Mouse (Mus musculus): ENCODE measurements at regions not wholly inside any gene's neighbourhood (a gene's known extent, or its start where the extent isn't known, plus 50 kb on each side); places are given as distances from the start of the nearest gene placed in this dataset.

DNA sequence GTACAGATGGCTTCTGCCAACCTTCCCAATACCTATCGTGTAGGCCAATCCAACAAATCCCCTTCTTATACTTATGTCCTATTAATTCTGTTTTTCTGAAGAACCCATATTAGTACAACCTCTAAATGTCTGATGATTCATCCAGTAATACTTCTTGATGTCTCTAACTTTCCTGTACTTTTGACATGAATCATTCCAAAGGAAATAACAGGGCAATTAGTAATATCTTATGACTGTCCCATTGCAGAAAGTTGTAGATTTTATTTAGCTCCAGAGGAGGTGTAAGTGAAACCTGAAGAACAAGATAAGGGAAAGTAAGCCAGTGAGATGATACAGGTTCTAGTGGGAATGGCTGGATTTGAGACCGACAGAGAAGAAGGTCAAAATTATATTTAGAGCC, 337.6 kb upstream of the Zeb2 start:
- Histone ChIP-seq H3K27me3 (no peaks in the 10 kb centered on the region), H3K27ac (replicated peaks) (no peak overlapping the region), H3K36me3 (replicated peaks) (no peaks in the 10 kb centered on the region), H3K4me3 (replicated peaks) (no peak overlapping the region), H3K9ac (no peak overlapping the region), H3K9me3 (replicated peaks) (no peaks in the 10 kb centered on the region), H3K4me1 (replicated peaks) (no peaks in the 10 kb centered on the region), H3K4me2 (no peak overlapping the region)
- no peak for ATAC-seq (ENCODE audit: insufficient read depth)
- WGBS (ENCODE audit: insufficient replicate concordance) = 67% methylated on average over 2 of the region's 2 CpGs

GRCm38 (mm10) chr2:45439146-45439545, 322.0 kb upstream of the Zeb2 start:
- Histone ChIP-seq H3K4me2 (no peak overlapping the region), H3K27ac (replicated peaks) (no peak overlapping the region), H3K27me3 (no peaks in the 10 kb centered on the region), H3K9me3 (replicated peaks) (no peaks in the 10 kb centered on the region), H3K4me3 (replicated peaks) (no peak overlapping the region), H3K9ac (no peak overlapping the region), H3K36me3 (replicated peaks) (no peaks in the 10 kb centered on the region), H3K4me1 (replicated peaks) (peaks cover 7% of the 10 kb centered on the region; the same call in 1 of the 2 replicates)
- 70% methylated on average over 4 of the region's 4 CpGs for WGBS (ENCODE audit: insufficient replicate concordance)
- no peak for ATAC-seq (ENCODE audit: insufficient read depth)

DNA sequence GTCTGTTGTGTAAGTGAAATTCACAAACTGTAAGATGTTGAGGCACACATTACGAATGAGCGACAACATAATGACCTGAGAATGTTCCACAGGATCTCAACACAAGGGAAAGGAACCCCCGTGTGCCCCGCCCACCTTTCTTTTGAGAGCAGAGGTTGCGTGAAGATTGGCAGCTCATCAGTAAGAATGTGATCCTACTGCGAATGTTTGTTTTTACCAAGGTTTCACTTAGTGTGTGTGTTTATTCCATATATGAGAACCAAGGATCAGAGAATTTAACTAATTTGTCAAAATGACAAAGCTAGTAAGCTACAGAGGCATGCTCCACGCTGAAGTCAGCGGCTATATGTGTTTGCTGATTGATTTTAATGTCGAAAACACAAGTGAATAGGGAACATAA, 321.5 kb upstream of the Zeb2 start:
- no peak overlapping the region for H3K4me2 ChIP-seq
- H3K27ac ChIP-seq (replicated peaks) = no peak overlapping the region
- H3K4me1 ChIP-seq (replicated peaks) = peaks cover 9% of the 10 kb centered on the region; the same call in 1 of the 2 replicates
- no peak overlapping the region for H3K9ac ChIP-seq
- 71% methylated on average over 9 of the region's 9 CpGs for WGBS (ENCODE audit: insufficient replicate concordance)
- ATAC-seq (ENCODE audit: insufficient read depth) = no peak
- H3K9me3 ChIP-seq (replicated peaks) = no peaks in the 10 kb centered on the region
- H3K4me3 ChIP-seq (replicated peaks) = no peak overlapping the region
- no peaks in the 10 kb centered on the region for H3K27me3 ChIP-seq
- no peaks in the 10 kb centered on the region for H3K36me3 ChIP-seq (replicated peaks)

DNA sequence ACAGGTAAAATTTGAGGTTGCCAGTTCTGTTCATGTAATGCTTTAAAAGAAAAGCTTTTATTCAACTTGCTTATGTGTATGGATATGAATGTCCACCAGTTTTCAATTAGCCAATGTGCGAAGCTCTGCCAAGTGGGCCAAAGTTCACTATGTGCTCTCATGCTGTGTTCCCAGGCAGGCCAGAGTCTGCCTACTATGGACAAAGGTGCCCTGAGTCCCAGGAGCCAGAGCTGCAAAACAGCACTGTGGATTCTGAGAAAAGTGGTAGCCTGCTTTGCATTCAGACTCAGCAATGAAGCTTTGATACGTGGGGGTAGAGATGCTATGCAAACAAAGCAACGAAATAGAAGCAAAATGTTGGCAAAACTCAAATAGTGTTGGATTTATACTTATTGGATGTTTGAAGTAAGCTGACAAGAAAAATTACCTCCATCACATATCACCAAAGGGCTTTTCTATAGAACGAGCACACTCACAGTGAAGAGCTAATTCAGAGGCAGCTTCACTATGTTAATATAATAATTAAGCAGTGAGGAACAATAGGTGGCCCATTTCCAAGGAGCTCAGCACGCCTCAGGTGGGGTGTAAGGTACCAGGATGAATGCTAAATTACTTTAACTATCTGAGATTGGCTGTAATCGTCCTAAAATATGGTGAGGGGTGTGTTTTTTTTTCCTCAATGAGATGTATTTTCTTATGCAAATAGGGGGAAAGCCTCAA, 318.2 kb upstream of the Zeb2 start:
- Histone ChIP-seq H3K36me3 (replicated peaks) (no peaks in the 10 kb centered on the region), H3K27me3 (no peaks in the 10 kb centered on the region), H3K4me3 (replicated peaks) (no peak overlapping the region), H3K4me2 (no peak overlapping the region), H3K27ac (replicated peaks) (no peak overlapping the region), H3K9me3 (replicated peaks) (no peaks in the 10 kb centered on the region), H3K9ac (no peak overlapping the region), H3K4me1 (replicated peaks) (peaks cover 12% of the 10 kb centered on the region; the same call in 1 of the 2 replicates)
- no peak for ATAC-seq (ENCODE audit: insufficient read depth)
- WGBS (ENCODE audit: insufficient replicate concordance) = 67% methylated on average over 6 of the region's 6 CpGs

DNA sequence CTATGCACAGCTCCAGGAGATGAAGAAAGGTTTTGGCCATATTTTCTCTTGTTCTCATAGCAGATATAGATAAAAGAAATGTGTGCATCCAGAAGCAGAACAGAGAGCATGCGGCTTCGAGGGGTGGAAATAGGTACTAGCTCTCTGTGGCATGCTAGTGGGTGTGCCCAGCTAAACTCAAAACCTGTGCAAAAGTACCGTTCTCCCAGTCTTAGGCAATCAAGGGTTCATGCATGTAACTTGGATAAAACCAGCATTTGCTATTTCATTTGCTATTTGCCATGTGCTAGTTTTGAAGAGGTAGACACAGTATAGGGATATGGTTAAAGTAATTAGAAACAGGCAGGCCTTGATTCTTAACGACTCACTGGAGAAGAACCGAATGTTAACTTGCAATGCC, 317.6 kb upstream of the Zeb2 start:
- 42% methylated on average over 5 of the region's 5 CpGs for WGBS (ENCODE audit: insufficient replicate concordance)
- H3K27ac ChIP-seq (replicated peaks) = no peak overlapping the region
- no peak for ATAC-seq (ENCODE audit: insufficient read depth)

DNA sequence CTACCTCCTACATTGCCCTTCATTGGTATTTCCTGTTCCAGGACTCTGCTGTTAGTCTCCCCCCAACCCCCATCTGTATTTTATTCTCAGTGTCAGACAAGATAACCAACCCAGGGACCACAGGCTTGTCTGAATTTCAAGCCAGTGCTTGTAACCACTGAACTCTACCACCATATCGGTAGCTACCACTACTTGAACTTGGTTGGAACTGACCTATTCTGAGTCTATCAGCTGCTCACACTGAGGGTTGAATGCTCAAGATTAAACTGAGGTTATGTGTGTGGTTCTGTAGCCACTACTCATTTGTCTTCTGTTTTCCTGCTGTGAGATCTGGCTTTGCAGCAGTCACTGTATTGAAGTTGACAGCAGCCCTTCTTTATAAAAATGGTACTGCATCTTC, 317.0 kb upstream of the Zeb2 start:
- Histone ChIP-seq H3K27ac (replicated peaks) (no peak overlapping the region), H3K4me2 (no peak overlapping the region), H3K4me1 (replicated peaks) (peaks cover 12% of the 10 kb centered on the region; the same call in 1 of the 2 replicates), H3K9ac (no peak overlapping the region), H3K4me3 (replicated peaks) (no peak overlapping the region), H3K9me3 (replicated peaks) (no peaks in the 10 kb centered on the region), H3K27me3 (no peaks in the 10 kb centered on the region), H3K36me3 (replicated peaks) (no peaks in the 10 kb centered on the region)
- WGBS (ENCODE audit: insufficient replicate concordance) = 16% methylated on average over 1 of the region's 1 CpGs
- ATAC-seq (ENCODE audit: insufficient read depth) = peak; percentile 90

More for the DNA sequence above, 317.6 kb upstream of the Zeb2 start:
- H3K36me3 ChIP-seq (replicated peaks) = no peaks in the 10 kb centered on the region
- H3K4me1 ChIP-seq (replicated peaks) = peaks cover 12% of the 10 kb centered on the region; the same call in 1 of the 2 replicates
- no peak overlapping the region for H3K4me3 ChIP-seq (replicated peaks)
- H3K9ac ChIP-seq = no peak overlapping the region
- H3K4me2 ChIP-seq = no peak overlapping the region
- no peaks in the 10 kb centered on the region for H3K9me3 ChIP-seq (replicated peaks)
- H3K27me3 ChIP-seq = no peaks in the 10 kb centered on the region

GRCm38 (mm10) chr2:45431366-45431765, 314.2 kb upstream of the Zeb2 start:
- WGBS (ENCODE audit: insufficient replicate concordance) = 74% methylated on average over 4 of the region's 4 CpGs
- Histone ChIP-seq H3K4me3 (replicated peaks) (no peak overlapping the region), H3K36me3 (replicated peaks) (no peaks in the 10 kb centered on the region), H3K9ac (no peak overlapping the region), H3K4me1 (replicated peaks) (peaks cover 12% of the 10 kb centered on the region; the same call in 1 of the 2 replicates), H3K4me2 (no peak overlapping the region), H3K27ac (replicated peaks) (no peak overlapping the region), H3K9me3 (replicated peaks) (no peaks in the 10 kb centered on the region), H3K27me3 (no peaks in the 10 kb centered on the region)
- ATAC-seq (ENCODE audit: insufficient read depth) = no peak

GRCm38 (mm10) chr2:45421774-45422173, 304.6 kb upstream of the Zeb2 start:
- Histone ChIP-seq H3K36me3 (replicated peaks) (no peaks in the 10 kb centered on the region), H3K27me3 (no peaks in the 10 kb centered on the region), H3K9me3 (replicated peaks) (no peaks in the 10 kb centered on the region), H3K4me2 (no peak overlapping the region), H3K4me3 (replicated peaks) (no peak overlapping the region), H3K4me1 (replicated peaks) (no peaks in the 10 kb centered on the region), H3K27ac (replicated peaks) (no peak overlapping the region), H3K9ac (no peak overlapping the region)
- ATAC-seq (ENCODE audit: insufficient read depth) = no peak
- 79% methylated on average over 1 of the region's 1 CpGs for WGBS (ENCODE audit: insufficient replicate concordance)

GRCm38 (mm10) chr2:45408136-45408535, 290.9 kb upstream of the Zeb2 start:
- Histone ChIP-seq H3K9ac (no peak overlapping the region), H3K4me2 (no peak overlapping the region), H3K36me3 (replicated peaks) (no peaks in the 10 kb centered on the region), H3K27me3 (no peaks in the 10 kb centered on the region), H3K9me3 (replicated peaks) (no peaks in the 10 kb centered on the region), H3K27ac (replicated peaks) (no peak overlapping the region), H3K4me1 (replicated peaks) (peaks cover 5% of the 10 kb centered on the region), H3K4me3 (replicated peaks) (no peak overlapping the region)
- ATAC-seq (ENCODE audit: insufficient read depth) = no peak
- WGBS (ENCODE audit: insufficient replicate concordance) = 81% methylated on average over 8 of the region's 8 CpGs

GRCm38 (mm10) chr2:45389902-45390492, 272.8 kb upstream of the Zeb2 start:
- Histone ChIP-seq H3K9ac (no peak overlapping the region), H3K4me1 (replicated peaks) (no peaks in the 10 kb centered on the region), H3K27ac (replicated peaks) (no peak overlapping the region), H3K27me3 (no peaks in the 10 kb centered on the region), H3K9me3 (replicated peaks) (no peaks in the 10 kb centered on the region), H3K4me2 (no peak overlapping the region), H3K4me3 (replicated peaks) (no peak overlapping the region), H3K36me3 (replicated peaks) (no peaks in the 10 kb centered on the region)
- ATAC-seq (ENCODE audit: insufficient read depth) = no peak

DNA sequence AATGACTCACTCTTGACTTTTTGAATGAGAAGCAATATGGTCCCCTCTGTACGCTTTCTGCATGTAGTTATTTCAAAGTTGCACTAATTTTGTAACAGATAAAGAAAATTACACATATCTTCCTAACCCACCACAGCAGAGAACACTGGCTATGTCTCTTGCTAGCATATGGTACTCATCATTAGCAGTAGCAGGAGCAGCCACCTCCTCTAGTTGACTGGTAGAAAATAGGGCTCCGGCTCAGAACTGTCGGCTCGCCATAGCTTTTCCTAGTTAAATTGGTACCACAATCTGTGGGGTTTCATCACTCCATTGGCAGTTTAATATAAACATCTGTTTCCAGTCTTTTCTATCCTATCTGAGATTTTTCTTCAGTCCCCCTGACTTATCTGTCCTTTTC, 254.1 kb upstream of the Zeb2 start:
- H3K4me3 ChIP-seq (replicated peaks) = no peak overlapping the region
- no peak overlapping the region for H3K27ac ChIP-seq (replicated peaks)
- no peaks in the 10 kb centered on the region for H3K36me3 ChIP-seq (replicated peaks)
- 75% methylated on average over 4 of the region's 4 CpGs for WGBS (ENCODE audit: insufficient replicate concordance)
- H3K4me1 ChIP-seq (replicated peaks) = no peaks in the 10 kb centered on the region
- no peak overlapping the region for H3K9ac ChIP-seq
- H3K9me3 ChIP-seq (replicated peaks) = no peaks in the 10 kb centered on the region
- H3K4me2 ChIP-seq = no peak overlapping the region
- no peak for ATAC-seq (ENCODE audit: insufficient read depth)
- no peaks in the 10 kb centered on the region for H3K27me3 ChIP-seq

DNA sequence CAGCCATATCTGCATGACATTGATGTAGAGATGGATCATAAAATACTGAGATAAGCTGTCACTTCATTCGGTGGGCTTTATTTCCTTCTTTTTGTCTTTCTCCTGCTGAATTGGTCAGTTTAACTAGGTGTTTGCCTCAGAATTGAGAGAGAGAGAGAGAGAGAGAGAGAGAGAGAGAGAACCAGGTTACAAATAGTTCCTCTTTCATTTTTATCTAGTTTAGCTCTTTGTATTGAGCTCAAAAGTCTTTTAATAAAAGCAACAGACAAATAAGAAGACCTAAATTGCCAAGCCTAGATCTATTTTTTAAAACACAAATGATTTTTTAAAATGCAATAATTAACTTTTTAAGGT, 253.4 kb upstream of the Zeb2 start:
- Histone ChIP-seq H3K27me3 (no peaks in the 10 kb centered on the region), H3K9me3 (replicated peaks) (no peaks in the 10 kb centered on the region), H3K9ac (no peak overlapping the region), H3K36me3 (replicated peaks) (no peaks in the 10 kb centered on the region), H3K27ac (replicated peaks) (no peak overlapping the region), H3K4me3 (replicated peaks) (no peak overlapping the region), H3K4me2 (no peak overlapping the region), H3K4me1 (replicated peaks) (no peaks in the 10 kb centered on the region)
- no peak for ATAC-seq (ENCODE audit: insufficient read depth)
- 17% methylated on average over 1 of the region's 1 CpGs for whole genome bisulfite sequencing (ENCODE audit: insufficient replicate concordance)

Measured in liver, embryonic 15.5 days (tissue).